In genomic region chr10:81059603-81060543, GRCm38 (mm10) we compare ENCODE assay signal across 8 mouse cellular contexts. TPM values are rescaled to one million over a fixed set of nuclear protein-coding genes. Genes with fewer than 3 reads are reported as not detected.
DNase-seq lines count a peak whose midpoint lies in the region; ATAC-seq and TF ChIP-seq lines count a peak whose summit lies in the region.

TSS of gene Sgta (minus strand) at chr10:81060181.

- peak within 1 kb of the TSS; percentile 84 for H3K4me2 ChIP-seq in embryonic facial prominence, embryonic 15.5 days (replicated peaks)
- peak within 1 kb of the TSS; percentile 95 for H3K4me2 ChIP-seq in limb, embryonic 14.5 days (replicated peaks; ENCODE audit: low read depth, low read length, severe bottlenecking)
- peak within 1 kb of the TSS; percentile 88 for H3K4me2 ChIP-seq in midbrain, postnatal 0 days (ENCODE audit: low read depth, low read length, poor library complexity, severe bottlenecking)

- peak within 1 kb of the TSS; percentile 88 for H3K4me3 ChIP-seq in bone marrow, adult 2 months (replicated peaks; ENCODE audit: control insufficient read depth, low read depth, low read length)
- peak within 1 kb of the TSS; percentile 82 for H3K4me3 ChIP-seq in embryonic facial prominence, embryonic 15.5 days (replicated peaks)
- H3K4me3 ChIP-seq in limb, embryonic 14.5 days (replicated peaks; ENCODE audit: low read length) = peak within 1 kb of the TSS; percentile 78
- peak within 1 kb of the TSS; percentile 74 for H3K4me3 ChIP-seq in midbrain, postnatal 0 days (ENCODE audit: low read depth, low read length)

- H3K36me3 ChIP-seq in embryonic facial prominence, embryonic 15.5 days = no peaks in the 10 kb centered on the region; the same call in 1 of the 2 replicates
- H3K36me3 ChIP-seq in limb, embryonic 14.5 days (ENCODE audit: control insufficient read depth, insufficient read depth, low read length) = peaks cover 7% of the 10 kb centered on the region
- H3K36me3 ChIP-seq in midbrain, postnatal 0 days (ENCODE audit: insufficient read depth, low read length) = no peaks in the 10 kb centered on the region; the same call in 1 of the 2 replicates

- H3K9me3 ChIP-seq in embryonic facial prominence, embryonic 15.5 days (replicated peaks) = no peaks in the 10 kb centered on the region
- no peaks in the 10 kb centered on the region for H3K9me3 ChIP-seq in limb, embryonic 14.5 days (ENCODE audit: control insufficient read depth, low read length)
- no peaks in the 10 kb centered on the region for H3K9me3 ChIP-seq in midbrain, postnatal 0 days (ENCODE audit: low read length)

- peak; percentile 100 for DNase-seq in 416B (ENCODE audit: low read depth)
- peak; percentile 100 for DNase-seq in heart, adult 8-10 months (ENCODE audit: low spot score)
- DNase-seq in kidney, adult 9 months = peak; percentile 100
- peak; percentile 100 for DNase-seq in limb, embryonic 14.5 days (ENCODE audit: low spot score)
- peak; percentile 100 for DNase-seq in midbrain, postnatal 0 days (ENCODE audit: low spot score)
- DNase-seq in spleen, postnatal 14 days (ENCODE audit: low spot score in 2 of 2) = peak; percentile 90 to 94

- H3K27me3 ChIP-seq in embryonic facial prominence, embryonic 15.5 days = no peaks in the 10 kb centered on the region
- no peaks in the 10 kb centered on the region for H3K27me3 ChIP-seq in limb, embryonic 14.5 days (ENCODE audit: control insufficient read depth, insufficient read depth, low read length)
- H3K27me3 ChIP-seq in midbrain, postnatal 0 days (ENCODE audit: insufficient read depth, low read length) = no peaks in the 10 kb centered on the region

- under 1% methylated on average over 48 of the region's 48 CpGs for WGBS in bone marrow, adult 2 months
- under 1% methylated on average over 48 of the region's 48 CpGs for WGBS in embryonic facial prominence, embryonic 15.5 days
- under 1% methylated on average over 35 of the region's 48 CpGs for WGBS in limb, embryonic 14.5 days
- under 1% methylated on average over 48 of the region's 48 CpGs for WGBS in midbrain, postnatal 0 days

- peak within 1 kb of the TSS; percentile 78 for H3K9ac ChIP-seq in embryonic facial prominence, embryonic 15.5 days
- H3K9ac ChIP-seq in limb, embryonic 14.5 days (ENCODE audit: low read depth, low read length, severe bottlenecking) = peak within 1 kb of the TSS; percentile 71
- peak within 1 kb of the TSS; percentile 81 for H3K9ac ChIP-seq in midbrain, postnatal 0 days (replicated peaks; ENCODE audit: low read length, poor library complexity, severe bottlenecking)

- H3K4me1 ChIP-seq in bone marrow, adult 2 months (ENCODE audit: control insufficient read depth, insufficient read depth, low read length) = peaks cover 1% of the 10 kb centered on the region; the same call in 1 of the 2 replicates
- H3K4me1 ChIP-seq in embryonic facial prominence, embryonic 15.5 days = peaks cover 32% of the 10 kb centered on the region
- H3K4me1 ChIP-seq in limb, embryonic 14.5 days (ENCODE audit: control insufficient read depth, insufficient read depth, low read length) = peaks cover 9% of the 10 kb centered on the region
- H3K4me1 ChIP-seq in midbrain, postnatal 0 days (ENCODE audit: insufficient read depth, low read length) = peaks cover 8% of the 10 kb centered on the region; the same call in 1 of the 2 replicates

- ATAC-seq in embryonic facial prominence, embryonic 15.5 days (ENCODE audit: insufficient number of reproducible peaks, low FRiP score, low TSS enrichment, low read depth) = peak; percentile 97
- peak; percentile 94 for ATAC-seq in limb, embryonic 14.5 days (ENCODE audit: low FRiP score, low read depth)
- ATAC-seq in midbrain, postnatal 0 days (ENCODE audit: low FRiP score) = peak; percentile 94

- H3K27ac ChIP-seq in bone marrow, adult 2 months (ENCODE audit: control insufficient read depth, insufficient read depth, low read depth, low read length, poor library complexity) = peak within 1 kb of the TSS; percentile 68
- peak within 1 kb of the TSS; percentile 68; the same call in 1 of the 2 replicates for H3K27ac ChIP-seq in embryonic facial prominence, embryonic 15.5 days (replicated peaks)
- H3K27ac ChIP-seq in limb, embryonic 14.5 days (replicated peaks; ENCODE audit: low read depth, low read length) = no peak within 1 kb of the TSS
- peak within 1 kb of the TSS; percentile 62 for H3K27ac ChIP-seq in midbrain, postnatal 0 days (ENCODE audit: low read depth, low read length)

- TF ChIP-seq CTCF in bone marrow, adult 2 months (IDR thresholded peaks at IDR 0.05; ENCODE audit: control insufficient read depth, insufficient read depth, low read length) = no peak
- TF ChIP-seq CTCF in midbrain, postnatal 0 days (IDR thresholded peaks at IDR 0.05) = no peak; the same call in 1 of the 2 replicates

- no peak; the same call in 1 of the 2 replicates for TF ChIP-seq POLR2A in bone marrow, adult 2 months (IDR thresholded peaks at IDR 0.05; ENCODE audit: borderline replicate concordance, control insufficient read depth, low read depth, low read length)
- peak; percentile 72; the same call in 1 of the 2 replicates for TF ChIP-seq POLR2A in limb, embryonic 14.5 days (IDR thresholded peaks at IDR 0.05; ENCODE audit: borderline replicate concordance, extremely low read depth, insufficient read depth, insufficient read length)

RNA-seq across cellular contexts. Expression of gene Sgta, which starts in this region (rescaled TPM):
- 26.2 and 52.3 TPM in 2 replicates for polyA plus RNA-seq in bone marrow, adult 2 months (2011; ENCODE audit: insufficient read depth, insufficient read length, low replicate concordance, missing spikeins)
- polyA plus RNA-seq in embryonic facial prominence, embryonic 15.5 days (2015; fragmentation: Nextera tagmentation; extraction: Ambion mirVana) = 199 and 216 TPM in 2 replicates
- 100 to 1,000 TPM in 2 of 4 experiments, 10 to 100 TPM in 2; 92.0 to 102 (median 99.4) TPM for total RNA-seq in heart, adult 8-10 months (2022)
- 205 and 263 TPM in 2 replicates for polyA plus RNA-seq in limb, embryonic 14.5 days (2012; rRNA removed)
- 176 and 192 TPM in 2 replicates for polyA plus RNA-seq in limb, embryonic 14.5 days (2014; fragmentation: Nextera tagmentation; extraction: Ambion mirVana)
- total RNA-seq in midbrain, postnatal 0 days (2014; rRNA removed) = 216 and 236 TPM in 2 replicates
- 325 and 348 TPM in 2 replicates for polyA plus RNA-seq in midbrain, postnatal 0 days (2015; fragmentation: Nextera tagmentation; extraction: Ambion mirVana)
